Mouse (Mus musculus) CD8-positive naive resting alpha-beta T cell, adult 2 months (primary cell): ENCODE results near the gene Ell.
"Not testable (repeated sequence)": the region's sequence is repeated elsewhere in the genome, so short reads cannot be mapped to it uniquely, and the experiment has no call there.

Experiments
- DNase-seq, 2 experiments: peaks; one replicate each; pipeline ENCODE4 v3.0.0; 2022; ENCODE audit warnings: low read depth in 2 of 2, low spot score in 2 of 2

Gene Ell

DNA sequence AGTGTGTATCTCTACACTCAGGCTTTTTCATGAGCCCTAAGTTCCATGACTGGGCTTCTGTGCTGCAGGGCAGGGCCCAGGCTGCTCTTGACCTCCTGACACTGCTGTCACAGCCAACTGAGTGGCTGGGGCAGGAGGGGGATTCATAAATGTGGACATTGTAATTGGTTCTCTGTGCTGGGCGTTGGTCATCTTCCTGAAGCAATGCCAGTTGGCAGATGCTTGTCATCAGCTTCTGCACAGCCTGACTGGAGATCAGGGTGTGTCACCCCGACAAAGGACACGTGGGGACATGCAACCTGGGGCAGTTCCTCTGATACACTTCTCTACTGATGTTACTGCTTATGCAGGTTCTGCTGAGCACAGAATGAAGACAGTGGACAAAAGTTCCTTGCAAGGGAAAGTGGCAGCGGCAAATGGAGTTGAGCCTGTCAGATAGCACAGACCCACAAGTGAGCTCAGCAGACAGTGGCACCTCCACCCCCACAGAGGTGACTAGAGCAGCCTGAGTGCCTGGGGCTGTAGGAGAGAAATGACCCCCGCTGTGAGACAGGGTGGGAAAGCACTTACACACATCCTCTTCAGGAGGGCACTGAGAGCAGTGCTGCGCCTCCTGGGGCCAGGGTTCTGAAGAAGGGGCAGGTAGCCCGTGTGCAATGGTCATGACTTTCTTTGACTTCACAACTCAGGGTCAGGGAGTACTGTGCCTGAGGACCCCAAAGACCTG, 22.7 kb downstream of the Ell start:
- DNase-seq, result no peak

DNA sequence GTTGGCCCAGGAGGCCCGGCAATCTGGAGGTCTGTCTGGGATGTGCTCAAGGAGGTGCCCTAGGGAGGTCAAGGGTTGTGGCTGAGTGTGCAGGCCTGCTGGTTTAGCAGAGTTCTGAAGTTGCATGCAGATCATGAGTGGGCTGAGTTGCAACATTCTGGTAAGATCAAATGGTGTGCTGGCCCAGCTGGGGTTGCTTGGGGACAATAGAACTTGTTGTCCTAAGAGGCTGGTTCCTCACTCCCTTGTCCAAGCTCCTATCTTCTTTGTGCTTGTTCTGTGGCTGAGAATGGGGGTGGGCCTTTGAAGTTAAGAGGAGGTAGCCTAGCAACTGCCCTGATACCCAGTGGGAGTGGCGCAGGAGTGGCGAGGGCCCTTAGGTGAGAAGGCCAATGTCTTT, 23.5 kb downstream of the Ell start:
- no peak for DNase-seq

DNA sequence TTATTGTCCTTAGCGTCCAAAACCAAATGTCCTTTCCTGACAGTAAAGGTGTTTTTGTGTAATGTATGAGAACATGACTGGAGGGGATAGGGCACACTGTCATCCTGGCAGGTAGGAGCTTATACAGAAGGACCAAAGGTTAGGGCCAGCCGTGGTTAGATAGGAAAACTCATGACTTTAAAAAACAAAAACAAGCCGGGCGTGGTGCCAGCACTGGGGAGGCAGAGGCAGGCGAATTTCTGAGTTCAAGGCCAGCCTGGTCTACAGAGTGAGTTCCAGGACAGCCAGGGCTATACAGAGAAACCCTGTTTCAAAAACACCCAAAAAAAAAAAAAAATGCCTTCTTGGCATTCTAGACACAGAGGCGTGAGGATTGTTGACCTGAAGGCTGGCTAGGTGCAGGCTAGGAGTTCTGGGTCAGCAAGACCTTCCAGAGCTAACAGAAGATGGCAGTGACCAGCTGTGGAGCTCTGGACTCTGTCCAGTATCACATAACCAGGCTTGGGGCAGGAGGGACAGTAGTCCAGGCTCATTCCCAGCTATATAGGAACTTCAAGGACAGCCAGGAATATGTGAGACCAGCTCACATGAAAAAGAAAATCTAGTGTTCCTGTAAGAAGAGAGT, 24.6 kb downstream of the Ell start:
- no peak for DNase-seq

DNA sequence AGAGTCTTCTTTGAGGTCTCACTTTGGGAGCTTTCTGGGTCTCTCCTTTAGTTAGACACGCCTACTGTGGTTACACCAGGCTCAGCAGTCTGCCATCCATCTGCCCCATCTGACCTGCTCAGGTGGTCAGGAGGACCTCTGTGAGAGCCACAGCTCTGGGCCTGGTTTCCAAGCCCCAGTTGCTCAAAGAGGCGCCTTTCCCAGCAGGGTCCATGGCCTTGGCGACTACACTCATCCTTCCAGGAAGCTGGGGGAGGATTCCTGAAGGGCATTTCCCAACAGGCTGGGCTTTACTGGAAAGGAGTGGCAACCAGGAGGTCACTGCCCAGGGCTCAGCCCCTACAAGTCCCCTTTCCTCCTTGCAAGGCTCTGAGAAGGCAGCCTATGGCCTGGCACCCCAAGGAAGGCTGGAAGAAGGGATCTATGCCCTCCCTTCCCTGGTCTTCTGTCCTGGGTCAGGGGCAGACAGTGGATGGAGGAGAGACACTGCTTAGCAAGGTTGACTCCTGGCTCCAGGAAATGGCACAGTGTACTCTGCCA, 25.5 kb downstream of the Ell start:
- DNase-seq, result no peak

DNA sequence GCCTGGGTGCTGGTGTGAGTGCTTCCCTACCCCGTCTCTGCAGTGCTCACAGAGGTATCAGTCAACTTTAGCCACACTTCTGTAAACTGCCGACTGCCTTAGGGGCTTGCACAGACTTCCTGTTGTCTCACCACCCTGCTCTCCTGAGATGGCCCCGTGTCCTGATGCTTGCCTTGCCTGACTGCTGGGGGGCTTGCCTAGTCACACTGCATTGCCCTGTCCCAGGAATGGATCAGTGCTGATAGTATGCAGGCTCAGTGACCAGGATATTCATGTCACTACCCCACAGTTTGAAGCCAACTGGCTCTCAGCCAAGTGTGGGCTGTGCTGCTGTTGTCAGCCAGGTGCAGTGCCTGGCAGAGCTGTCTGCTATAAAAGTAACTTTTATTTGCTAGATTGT, 26.3 kb downstream of the Ell start:
- DNase-seq, result no peak

DNA sequence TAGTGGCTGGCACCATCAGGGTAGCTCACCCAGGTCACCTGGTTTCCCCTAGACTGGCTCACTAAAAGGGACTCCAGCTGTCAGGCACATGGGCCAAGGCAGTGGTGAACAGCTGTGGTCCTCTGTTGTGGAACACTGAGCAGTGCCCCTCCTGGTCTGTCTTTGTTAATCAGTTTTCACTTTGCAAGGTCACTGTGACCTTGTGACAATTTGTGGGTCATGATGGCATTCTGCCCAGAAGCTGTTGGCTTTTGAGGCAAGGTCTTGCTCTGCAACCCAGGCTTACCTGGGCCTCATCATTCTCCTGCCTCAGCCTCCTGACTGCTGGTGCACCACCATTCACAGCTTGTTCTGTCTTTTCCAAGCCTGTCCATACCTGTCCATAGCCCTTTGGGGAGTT, 31.1 kb downstream of the Ell start:
- no peak for DNase-seq

DNA sequence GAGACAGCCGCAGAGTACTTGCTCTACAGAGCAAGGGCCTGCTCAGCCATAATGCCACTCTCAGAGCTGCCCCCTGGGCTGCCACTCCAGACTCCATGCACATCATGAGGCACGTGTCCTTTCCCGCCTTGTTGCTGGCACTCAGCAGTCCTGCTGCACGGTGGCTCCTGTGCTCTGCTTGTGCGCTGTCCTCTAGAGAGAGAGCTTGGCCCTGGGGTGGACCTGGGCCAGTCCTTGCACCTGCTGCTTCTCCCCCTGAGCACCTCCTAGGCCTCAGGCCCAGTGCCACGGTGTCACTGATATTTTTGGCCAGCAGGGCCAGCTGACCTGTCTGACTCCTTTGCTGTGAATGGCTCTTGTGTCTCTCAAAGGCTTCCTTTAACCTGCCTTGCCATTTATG, 31.7 kb downstream of the Ell start:
- DNase-seq, result no peak

DNA sequence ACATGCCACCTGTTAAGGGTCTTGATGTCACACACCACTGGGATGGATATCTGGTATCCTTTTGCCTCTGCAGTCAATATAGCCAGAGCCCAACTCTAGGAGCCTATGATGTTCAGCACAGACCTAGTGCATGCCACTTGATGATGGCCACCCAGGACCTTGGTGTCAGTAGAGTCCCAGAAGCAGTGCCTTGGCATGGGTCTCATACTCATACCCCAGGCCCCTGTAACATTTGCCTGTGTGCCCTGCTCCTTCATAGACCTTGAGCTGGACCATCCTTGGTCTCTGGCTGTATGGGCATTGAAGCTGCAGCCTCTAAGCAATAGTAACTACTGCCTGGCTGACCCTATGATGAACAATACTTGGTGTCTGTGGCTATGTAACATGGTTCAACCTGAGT, 35.0 kb downstream of the Ell start:
- DNase-seq, result no peak

DNA sequence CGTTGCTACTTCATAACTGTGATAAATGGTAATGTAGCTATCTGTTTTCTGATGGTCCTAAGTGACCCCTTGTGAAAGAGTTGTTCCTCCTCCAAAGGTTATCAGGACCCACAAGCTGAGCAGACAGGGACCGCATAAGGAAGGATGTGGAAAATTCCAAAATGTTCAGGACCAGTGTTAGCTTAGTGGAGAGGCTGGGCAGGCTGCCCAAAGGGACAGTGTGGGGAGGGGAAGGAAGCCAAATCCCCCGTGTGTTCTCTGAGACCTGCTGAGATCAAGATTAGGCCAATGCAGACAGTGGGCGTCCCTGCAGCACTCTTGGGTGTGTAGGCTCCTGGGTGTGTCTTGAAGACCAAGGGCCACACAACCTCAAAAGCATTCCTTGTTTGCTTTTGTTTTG, 35.7 kb downstream of the Ell start:
- DNase-seq, result no peak

DNA sequence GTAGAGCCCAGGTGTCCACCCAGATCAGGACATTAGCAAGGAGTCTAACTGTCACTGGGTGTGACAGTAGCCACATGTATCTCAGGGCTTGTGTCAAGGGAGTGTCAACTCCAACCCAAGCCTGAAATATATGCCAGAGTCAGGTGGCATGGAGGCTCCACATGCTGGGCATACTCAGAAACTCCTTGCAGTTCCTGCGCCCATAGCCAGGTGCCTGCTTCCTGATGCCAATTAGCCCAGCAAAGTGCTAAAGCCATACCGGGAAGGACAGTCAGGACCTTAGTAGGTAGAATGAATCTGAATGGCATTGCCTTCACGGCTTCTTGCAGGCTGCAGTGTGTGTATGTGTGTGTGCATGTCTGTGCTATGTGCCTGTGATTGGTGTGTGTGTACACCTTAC, 38.0 kb downstream of the Ell start:
- no peak for DNase-seq

DNA sequence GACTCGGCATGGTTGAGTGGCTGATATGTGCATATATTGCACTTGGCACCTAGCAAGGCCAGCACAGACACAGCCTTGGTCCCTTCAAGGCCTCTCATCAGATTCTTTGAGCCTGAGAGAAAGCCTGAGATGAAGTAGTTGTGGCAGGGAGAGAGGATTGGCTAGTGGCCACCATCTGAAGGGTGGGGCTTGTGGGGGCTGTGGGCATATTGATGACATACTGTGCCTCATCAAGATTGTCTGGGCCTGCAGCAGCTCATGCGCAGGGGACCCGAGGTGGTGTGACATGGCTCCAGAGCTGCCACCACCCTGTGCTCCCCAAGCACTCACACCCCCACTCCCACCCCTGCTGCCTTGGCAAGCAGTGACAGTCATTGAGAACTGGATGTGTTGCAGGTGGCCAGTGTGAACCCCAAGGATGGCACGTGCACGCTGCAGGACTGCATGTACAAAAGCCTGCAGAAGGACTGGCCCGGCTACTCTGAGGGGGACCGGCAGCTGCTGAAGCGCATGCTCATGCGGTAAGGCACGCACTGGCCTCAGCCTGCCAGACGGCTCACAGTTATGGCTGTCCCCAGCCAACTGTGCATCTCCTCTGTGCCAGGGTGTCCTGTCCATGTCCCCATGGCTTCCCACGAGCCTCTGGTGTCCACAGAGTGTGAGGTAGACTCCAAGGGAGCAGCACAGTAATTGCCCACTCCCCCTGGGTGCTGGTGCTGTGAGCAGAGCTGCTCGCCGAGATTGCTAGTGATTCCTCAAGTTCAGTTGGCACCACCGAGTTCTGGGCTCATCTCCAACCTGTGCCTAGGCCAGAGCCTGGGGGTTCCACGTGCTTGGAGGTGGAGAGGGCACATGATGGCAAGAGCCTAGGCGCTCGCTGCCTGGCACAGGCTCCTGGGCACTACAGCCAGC, 44.5 kb downstream of the Ell start:
- no peak for DNase-seq

DNA sequence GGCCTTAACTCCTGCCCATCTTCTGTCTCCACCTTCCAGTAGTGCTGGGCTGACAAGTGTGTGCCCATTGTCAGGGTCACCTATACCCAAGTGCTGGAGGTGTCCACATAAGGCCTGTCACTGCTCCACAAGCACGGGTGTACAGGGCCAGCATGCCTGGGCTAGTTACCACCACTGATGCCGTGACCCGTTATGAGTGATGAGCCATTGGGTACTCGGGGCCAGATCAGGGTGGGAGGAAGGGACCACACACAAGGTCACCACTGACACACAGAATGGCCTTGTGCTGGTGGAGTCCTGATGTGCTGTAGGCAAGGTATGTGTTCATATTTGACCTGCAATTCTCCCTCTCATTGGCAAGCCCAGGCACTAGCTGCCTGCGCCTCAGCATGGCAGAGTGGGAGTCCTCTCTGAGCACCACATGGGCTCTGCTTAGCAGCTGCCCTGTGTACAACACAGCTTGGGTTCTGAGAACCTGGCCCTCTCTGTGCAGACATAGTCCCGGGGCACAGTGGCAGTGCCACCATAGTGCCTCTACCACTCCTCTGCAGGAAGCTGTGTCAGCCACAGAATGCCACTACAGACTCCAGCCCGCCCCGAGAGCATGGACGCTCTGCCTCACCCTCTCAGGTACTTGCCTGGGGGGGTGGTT, 45.5 kb downstream of the Ell start:
- no peak for DNase-seq

DNA sequence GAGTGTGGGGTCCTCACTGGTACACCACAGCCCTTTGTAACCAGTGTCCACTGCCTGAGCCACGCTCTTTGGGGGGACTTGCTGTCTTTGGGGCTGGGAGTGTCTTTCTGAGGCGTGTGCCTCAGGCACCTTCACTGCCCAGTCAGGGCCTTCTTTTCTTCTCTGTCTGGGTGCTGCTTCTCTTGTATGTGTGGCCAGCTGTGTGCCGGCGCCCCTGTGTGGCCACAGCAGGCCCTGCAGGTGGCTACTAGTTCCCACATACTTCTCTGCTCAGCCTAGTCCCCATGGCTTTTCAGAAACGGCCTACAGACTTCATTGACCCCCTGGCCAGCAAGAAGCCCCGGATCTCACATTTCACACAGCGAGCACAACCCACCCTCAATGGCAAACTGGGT, 46.0 kb downstream of the Ell start:
- DNase-seq, result peak in 1 of 2 experiments; percentile 52

DNA sequence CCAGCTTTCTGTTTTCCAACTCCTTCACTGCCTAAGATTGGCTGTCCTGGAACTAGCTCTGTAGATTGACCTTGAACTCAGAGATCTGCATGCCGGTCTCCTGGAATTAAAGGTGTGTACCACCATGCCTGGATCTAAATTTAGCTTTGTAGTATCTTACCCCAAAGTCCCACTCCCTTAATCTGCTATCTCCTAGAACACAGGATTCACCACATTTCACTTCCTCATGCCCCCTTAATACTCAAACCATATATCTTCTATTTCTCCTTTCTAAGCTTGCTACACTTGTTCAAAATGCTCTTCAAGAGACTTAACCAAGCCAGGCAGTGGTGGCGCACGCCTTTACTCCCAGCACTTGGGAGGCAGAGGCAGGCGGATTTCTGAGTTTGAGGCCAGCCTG, 48.7 kb downstream of the Ell start:
- DNase-seq, result not testable (repeated sequence)

DNA sequence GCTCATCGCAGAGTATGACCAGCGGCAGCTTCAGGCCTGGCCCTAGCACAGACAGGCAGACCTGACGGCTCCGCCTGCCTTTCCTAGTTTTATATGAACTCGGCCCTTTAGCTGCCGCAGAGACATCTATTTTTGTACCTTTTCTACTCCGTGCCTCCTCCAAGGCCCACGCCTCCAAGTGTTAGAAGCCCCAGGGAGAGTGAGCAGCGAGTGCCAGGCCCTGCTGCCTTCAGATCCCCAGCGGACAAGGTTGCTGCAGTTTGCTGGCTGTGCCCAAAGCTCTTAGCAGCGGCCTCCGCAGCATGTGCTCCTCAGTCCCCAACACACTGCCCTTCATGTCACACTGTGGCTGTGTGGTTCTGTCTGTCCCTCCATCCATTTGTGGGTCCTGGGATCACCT, 52.3 kb downstream of the Ell start:
- no peak for DNase-seq

DNA sequence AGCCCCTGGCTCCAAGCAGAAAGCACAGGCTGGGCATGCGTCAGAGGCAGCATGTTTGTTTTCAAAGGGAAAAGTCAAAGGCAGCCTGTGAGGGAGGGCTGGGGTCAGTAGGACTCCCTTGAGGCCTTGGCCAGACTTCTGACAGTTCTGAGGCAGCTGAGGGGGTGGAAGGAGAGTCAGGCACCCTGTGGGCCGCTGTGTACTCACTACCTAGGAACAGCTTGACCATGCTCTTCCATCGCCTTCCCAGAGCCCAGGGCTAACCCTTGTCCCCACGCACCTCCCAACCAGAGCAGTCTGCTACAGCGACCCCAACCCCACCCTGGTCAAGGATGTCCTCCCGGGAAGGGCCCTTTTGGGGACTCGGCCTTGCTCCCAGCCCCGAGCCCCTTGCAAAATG, 53.9 kb downstream of the Ell start:
- no peak for DNase-seq

DNA sequence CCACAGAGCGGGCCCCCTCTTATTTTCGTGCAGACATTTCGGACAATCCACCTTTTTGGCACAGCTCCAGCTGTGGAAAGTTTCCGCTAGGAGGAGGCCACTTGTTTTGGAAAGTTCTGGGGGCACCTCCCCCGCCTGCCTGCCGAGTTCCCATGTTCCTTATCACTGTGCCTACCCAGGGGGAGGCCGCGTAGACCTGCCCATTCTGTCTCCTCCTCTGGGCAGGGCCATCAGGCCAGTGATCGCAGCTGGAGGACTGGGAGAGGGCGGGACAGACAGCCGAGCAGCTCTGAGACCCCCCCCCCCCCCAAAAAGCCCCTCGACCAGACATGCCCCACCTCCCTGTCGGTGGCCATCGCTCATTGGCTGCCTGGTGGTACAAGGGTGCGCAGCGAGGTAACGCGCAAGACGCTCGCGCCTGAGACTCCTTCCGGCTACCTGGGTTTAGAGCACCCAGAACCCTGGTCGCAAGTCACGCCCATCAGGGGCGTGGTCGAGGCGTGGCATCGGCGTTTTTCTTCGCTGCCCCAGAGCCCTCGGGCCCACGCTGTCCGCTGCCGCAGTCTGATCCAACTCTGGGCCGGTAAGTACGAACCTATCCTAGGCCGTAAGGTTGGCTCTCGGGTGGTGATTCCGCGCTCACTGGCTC, 54.8 kb downstream of the Ell start, which contains the start of gene Isyna1:
Gene Isyna1, plus strand, starts transcription at position 413 of the 649 bp plus-strand sequence.
- DNase-seq, result peak; percentile 58 to 65

DNA sequence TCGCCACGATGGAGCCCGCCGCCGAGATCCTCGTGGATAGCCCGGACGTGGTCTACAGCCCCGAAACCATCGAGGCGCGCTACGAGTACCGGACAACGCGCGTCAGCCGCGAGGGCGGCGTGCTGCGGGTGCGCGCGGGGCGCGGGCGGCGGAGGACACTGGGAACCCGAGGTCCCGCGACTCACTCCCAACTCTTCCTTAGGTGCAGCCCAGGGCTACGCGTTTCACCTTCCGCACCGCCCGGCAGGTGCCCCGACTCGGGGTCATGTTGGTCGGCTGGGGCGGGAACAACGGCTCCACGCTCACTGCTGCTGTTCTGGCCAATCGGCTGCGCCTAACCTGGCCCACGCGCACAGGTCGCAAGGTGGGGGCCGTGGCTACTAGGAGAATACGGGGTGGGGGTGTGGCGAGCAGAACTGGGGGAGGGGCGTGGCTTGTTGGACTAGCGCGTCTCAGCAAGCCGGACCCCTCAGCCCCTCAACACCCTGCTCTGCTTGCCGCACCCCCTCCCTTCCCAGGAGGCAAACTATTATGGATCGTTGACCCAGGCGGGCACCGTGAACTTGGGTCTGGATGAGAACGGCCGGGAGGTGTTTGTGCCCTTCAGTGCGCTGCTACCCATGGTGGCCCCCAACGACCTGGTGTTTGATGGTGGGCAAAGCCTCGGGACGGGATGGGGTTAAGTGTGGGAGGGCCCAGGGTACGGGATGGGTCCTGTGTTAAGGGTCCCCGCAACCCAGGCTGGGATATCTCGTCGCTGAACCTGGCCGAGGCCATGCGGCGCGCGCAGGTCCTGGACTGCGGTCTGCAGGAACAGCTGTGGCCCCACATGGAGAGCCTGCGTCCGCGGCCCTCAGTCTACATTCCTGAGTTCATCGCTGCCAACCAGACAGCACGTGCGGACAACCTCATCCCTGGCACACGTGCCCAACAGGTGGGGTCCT, 55.6 kb downstream of the Ell start:
- DNase-seq, result peak in 1 of 2 experiments; percentile 27

DNA sequence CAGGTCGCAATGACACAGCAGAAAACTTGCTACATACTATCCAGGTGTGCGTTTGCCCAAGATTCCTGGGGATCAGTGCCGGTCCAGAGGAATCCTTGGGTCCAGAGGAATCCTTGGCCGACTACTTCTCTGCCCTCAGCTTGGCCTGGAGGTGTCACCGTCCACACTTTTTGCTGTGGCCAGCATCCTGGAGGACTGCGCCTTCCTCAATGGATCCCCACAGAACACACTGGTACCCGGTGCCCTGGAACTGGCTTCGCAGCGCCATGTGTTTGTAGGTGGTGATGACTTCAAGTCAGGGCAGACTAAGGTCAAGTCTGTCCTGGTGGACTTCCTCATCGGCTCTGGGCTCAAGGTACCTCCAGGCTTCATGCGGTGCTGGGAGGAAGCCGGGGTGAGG, 56.6 kb downstream of the Ell start:
- DNase-seq, result no peak

DNA sequence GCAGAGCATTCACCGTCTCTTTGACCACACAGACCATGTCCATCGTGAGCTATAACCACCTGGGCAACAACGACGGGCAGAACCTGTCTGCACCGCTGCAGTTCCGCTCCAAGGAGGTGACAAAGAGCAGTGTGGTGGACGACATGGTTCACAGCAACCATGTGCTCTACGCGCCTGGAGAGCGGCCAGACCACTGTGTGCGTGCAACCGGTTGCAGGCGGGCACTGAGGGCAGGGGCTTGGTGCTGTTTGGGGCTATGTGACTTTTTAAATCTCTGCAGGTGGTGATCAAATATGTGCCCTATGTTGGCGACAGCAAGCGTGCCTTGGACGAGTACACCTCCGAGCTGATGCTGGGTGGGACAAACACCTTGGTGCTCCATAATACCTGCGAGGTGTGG, 57.0 kb downstream of the Ell start:
- DNase-seq, result no peak
